Mouse (Mus musculus): Measurements from ENCODE around the gene Slc46a1. TPM values are rescaled to one million over a fixed set of nuclear protein-coding genes. Genes with fewer than 3 reads are reported as not detected.

Gene Slc46a1
- total and polyA plus RNA-seq, 3 experiments, result 4.4 to 6.1 (median 6.0) TPM

- in situ Hi-C loops (cut with MboI; ENCODE audit: low pct_ligation_motif_present, low pct_unique_long_range_greater_than_20kb, low sequenced_read_pairs) (no loop called here), dilution Hi-C loops (cut with MboI; ENCODE audit: extremely low pct_ligation_motif_present, extremely low pct_unique_long_range_greater_than_20kb, low sequenced_read_pairs) (no loop called here)
- Histone ChIP-seq H3K36me3 (replicated peaks in 1 of 2; ENCODE audit: control insufficient read depth in 1 of 2, insufficient read depth in 1 of 2, low read length in 1 of 2) (no peaks in the 10 kb centered on the region), H3K27ac (ENCODE audit: insufficient read depth, low read depth) (no peak overlapping the region), H3K4me1 (ENCODE audit: control insufficient read depth in 1 of 2, insufficient read depth in 2 of 2) (peaks cover 5 to 7% of the 10 kb centered on the region in 2 experiments; a peak in 2 of 4 replicates), H3K4me2 (ENCODE audit: insufficient read depth, low read depth, poor library complexity, severe bottlenecking) (no peak overlapping the region), H3K9me3 (replicated peaks; ENCODE audit: low read length) (no peaks in the 10 kb centered on the region), H3K79me2 (replicated peaks; ENCODE audit: control insufficient read depth, extremely low read depth, insufficient read depth, poor library complexity, severe bottlenecking) (no peaks in the 10 kb centered on the region), H3K27me3 (replicated peaks) (peaks cover 77% of the 10 kb centered on the region), H3K9ac (ENCODE audit: insufficient read depth, low read depth) (no peak overlapping the region), H3K4me3 (replicated peaks in 1 of 3; ENCODE audit: low read depth in 2 of 3, low read length in 2 of 3, poor library complexity in 1 of 3) (no peak overlapping the region)
- TF ChIP-seq EP300 (IDR thresholded peaks at IDR 0.05; ENCODE audit: low read length) (no peak), NELFE (IDR thresholded peaks at IDR 0.05; ENCODE audit: low read depth, low read length) (no peak), PAX5 (IDR thresholded peaks at IDR 0.05; ENCODE audit: low read length) (no peak), CTCF (conservative IDR thresholded peaks at IDR 0.05 in 1 of 2, IDR thresholded peaks at IDR 0.05 in 1 of 2; ENCODE audit: low read depth in 2 of 2, low read length in 2 of 2) (no peak), POLR2AphosphoS2 (IDR thresholded peaks at IDR 0.05; ENCODE audit: low read depth, low read length) (no peak), ELF1 (IDR thresholded peaks at IDR 0.05; ENCODE audit: low read depth, low read length) (no peak), ZMIZ1 (IDR thresholded peaks at IDR 0.05; ENCODE audit: low read depth, low read length) (no peak), CHD1 (IDR thresholded peaks at IDR 0.05; ENCODE audit: low read depth, low read length) (no peak), ZKSCAN1 (IDR thresholded peaks at IDR 0.05; ENCODE audit: borderline replicate concordance, low read depth, low read length) (no peak), IRF4 (IDR thresholded peaks at IDR 0.05; ENCODE audit: low read depth, low read length) (no peak)
- DNase-seq (ENCODE audit: extremely low read depth), result no peak
Measured at GRCm38 (mm10) chr11:78421201-78422009, 44.1 kb upstream of the Slc46a1 start.

DNA sequence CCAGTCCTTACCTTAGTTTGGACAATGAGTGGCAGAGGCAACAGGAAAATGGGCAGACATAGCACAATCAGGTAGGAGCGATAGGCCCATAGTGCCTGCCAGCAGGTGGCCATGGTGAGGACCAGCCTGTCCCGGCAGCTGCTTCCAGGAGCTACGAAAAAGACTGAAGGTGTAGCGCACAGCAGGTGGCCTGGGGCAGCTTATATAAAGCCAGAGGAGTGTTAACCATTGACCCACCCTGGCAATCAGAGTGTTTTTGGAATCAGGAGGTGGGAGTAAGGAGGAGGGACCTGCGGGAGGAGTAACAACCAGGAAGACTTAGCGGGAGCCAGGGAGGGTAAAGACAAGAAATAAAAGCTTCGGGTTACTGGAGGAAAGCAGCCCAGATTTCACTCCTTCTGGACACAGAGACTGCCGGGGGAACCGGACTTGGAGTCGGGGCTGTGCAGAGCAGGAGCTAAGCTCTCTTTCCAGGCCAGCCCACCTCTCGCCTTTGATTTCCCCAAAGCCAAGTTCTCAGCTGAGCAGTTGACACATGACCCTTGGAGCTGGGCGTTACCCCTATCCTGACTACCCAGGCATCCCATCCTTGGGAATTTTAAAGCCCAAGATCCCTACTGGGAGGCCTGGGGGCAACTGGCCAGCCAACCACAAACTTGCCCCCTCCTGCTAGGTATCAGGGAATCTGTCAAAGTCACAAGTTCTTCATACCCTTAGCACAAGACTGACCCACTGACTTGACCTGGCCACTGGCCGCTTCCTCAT is 43.3 kb upstream of the Slc46a1 start, which contains the start of gene Slc13a2:
Gene Slc13a2, minus strand, starts transcription at position 163 of the 765 bp plus-strand sequence.
- TF ChIP-seq ZNF384 (IDR thresholded peaks at IDR 0.05; ENCODE audit: low read depth, low read length), result no peak
- no peak for TF ChIP-seq CHD2 (IDR thresholded peaks at IDR 0.05; ENCODE audit: low read length)
- TF ChIP-seq CTCF (conservative IDR thresholded peaks at IDR 0.05 in 1 of 2, IDR thresholded peaks at IDR 0.05 in 1 of 2; ENCODE audit: low read depth in 2 of 2, low read length in 2 of 2), result peak in 1 of 2 experiments; percentile 25; a peak in 1 of 4 replicates
- no peak for TF ChIP-seq CHD1 (IDR thresholded peaks at IDR 0.05; ENCODE audit: low read depth, low read length)
- TF ChIP-seq E2F4 (IDR thresholded peaks at IDR 0.05; ENCODE audit: insufficient replicate concordance, low read depth, low read length), result no peak
- H3K27me3 ChIP-seq (replicated peaks), result peaks cover 77% of the 10 kb centered on the region
- in situ Hi-C loops (cut with MboI; ENCODE audit: low pct_ligation_motif_present, low pct_unique_long_range_greater_than_20kb, low sequenced_read_pairs), result no loop called here
- H3K9me3 ChIP-seq (replicated peaks; ENCODE audit: low read length), result no peaks in the 10 kb centered on the region
- peaks cover 5 to 7% of the 10 kb centered on the region in 2 experiments; a peak in 2 of 4 replicates for H3K4me1 ChIP-seq (ENCODE audit: control insufficient read depth in 1 of 2, insufficient read depth in 2 of 2)
- H3K4me3 ChIP-seq (replicated peaks in 1 of 3; ENCODE audit: low read depth in 2 of 3, low read length in 2 of 3, poor library complexity in 1 of 3), result no peak within 1 kb of the TSS
- H3K79me2 ChIP-seq (replicated peaks; ENCODE audit: control insufficient read depth, extremely low read depth, insufficient read depth, poor library complexity, severe bottlenecking), result no peaks in the 10 kb centered on the region
- DNase-seq (ENCODE audit: extremely low read depth), result no peak
- no peak within 1 kb of the TSS for H3K27ac ChIP-seq (ENCODE audit: insufficient read depth, low read depth)
- dilution Hi-C loops (cut with MboI; ENCODE audit: extremely low pct_ligation_motif_present, extremely low pct_unique_long_range_greater_than_20kb, low sequenced_read_pairs), result no loop called here
- H3K4me2 ChIP-seq (ENCODE audit: insufficient read depth, low read depth, poor library complexity, severe bottlenecking), result no peak within 1 kb of the TSS
- H3K36me3 ChIP-seq (replicated peaks in 1 of 2; ENCODE audit: control insufficient read depth in 1 of 2, insufficient read depth in 1 of 2, low read length in 1 of 2), result no peaks in the 10 kb centered on the region
- H3K9ac ChIP-seq (ENCODE audit: insufficient read depth, low read depth), result no peak within 1 kb of the TSS

Measured in CH12.LX (cell line).